Mouse (Mus musculus) C2C12 (cell line): ENCODE results near the gene Sfr1. TPM values are rescaled to one million over a fixed set of nuclear protein-coding genes. Genes with fewer than 3 reads are reported as not detected.
A peak's percentile ranks its signal among the peaks of the same experiment; 100 is the strongest.

ENCODE experiments used
- H3K27me3 ChIP-seq: one replicate; pipeline ENCODE4 v1.6.1; 2011; ENCODE audit not compliant: control insufficient read depth, insufficient read depth, insufficient read length
- H3K36me3 ChIP-seq: one replicate; pipeline ENCODE4 v1.6.1; 2011; ENCODE audit not compliant: control insufficient read depth, insufficient read depth
- H3K4me3 ChIP-seq: one replicate; pipeline ENCODE4 v1.5.1; 2011; ENCODE audit warnings: mild to moderate bottlenecking, control low read depth; ENCODE audit not compliant: poor library complexity, insufficient read depth, severe bottlenecking
- H3K79me2 ChIP-seq: one replicate; pipeline ENCODE4 v1.6.1; 2011; ENCODE audit not compliant: control insufficient read depth, insufficient read depth
- H3K79me3 ChIP-seq: one replicate; pipeline ENCODE4 v1.6.1; 2011; ENCODE audit warnings: low read depth, control low read depth
- H3ac ChIP-seq: one replicate; pipeline ENCODE3; 2011; ENCODE audit warnings: low read depth; ENCODE audit not compliant: control insufficient read depth, insufficient read length
- CEBPB ChIP-seq: IDR thresholded peaks from one replicate; pipeline ENCODE4 v1.6.1; 2011; ENCODE audit warnings: low read depth, mild to moderate bottlenecking, control low read depth, moderate library complexity
- CTCF ChIP-seq: IDR thresholded peaks from one replicate; pipeline ENCODE4 v1.5.1; 2011; ENCODE audit not compliant: control insufficient read depth, insufficient read depth, insufficient read length
- FOSL1 ChIP-seq: IDR thresholded peaks from one replicate; pipeline ENCODE4 v1.8.0; 2011; ENCODE audit warnings: mild to moderate bottlenecking, low read length; ENCODE audit not compliant: poor library complexity, insufficient read depth, severe bottlenecking
- MAX ChIP-seq: IDR thresholded peaks from one replicate; pipeline ENCODE4 v1.6.1; 2011; ENCODE audit warnings: mild to moderate bottlenecking, control low read depth
- MYOD1 ChIP-seq: IDR thresholded peaks from one replicate; pipeline ENCODE4 v1.6.1; 2011; ENCODE audit warnings: low read depth; ENCODE audit not compliant: control insufficient read depth, insufficient read length
- MYOG ChIP-seq: IDR thresholded peaks from one replicate; pipeline ENCODE4 v1.6.1; 2011; ENCODE audit not compliant: control insufficient read depth, insufficient read length; ENCODE audit errors: extremely low read depth
- USF1 ChIP-seq: IDR thresholded peaks from one replicate; pipeline ENCODE4 v1.6.1; 2011; ENCODE audit warnings: low read depth, mild to moderate bottlenecking, control low read depth, moderate library complexity
- polyA plus RNA-seq: library from polyadenylated mRNA; unstranded; fragments of >200 nt; fragmentation: generic; extraction: Trizol; gene quantifications from one replicate; pipeline ENCODE4 v1.2.1, GENCODE M21; 2012; ENCODE audit warnings: missing spikeins

Sfr1 gene
- polyA plus RNA-seq, 1 experiment: 74.9 TPM

DNA sequence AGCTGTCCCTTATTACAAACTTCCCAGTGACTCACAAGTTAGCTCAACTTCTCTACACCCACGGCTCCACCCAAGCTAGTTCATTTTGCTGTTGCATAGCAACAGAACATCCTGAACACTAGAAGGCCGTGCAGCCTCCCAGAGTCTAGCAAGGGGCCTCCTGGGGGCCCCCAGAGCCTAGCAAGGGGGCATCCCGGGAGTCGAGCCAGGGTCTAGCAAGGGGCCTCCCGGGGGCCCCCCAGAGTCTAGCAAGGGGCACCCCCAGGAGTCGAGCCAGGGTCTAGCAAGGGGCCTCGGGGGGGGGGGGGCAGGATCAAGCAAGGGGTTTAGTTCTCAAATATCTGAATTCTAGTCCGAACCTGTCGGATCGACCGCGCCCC is 801 bp upstream of the Sfr1 start:
- peaks cover 34% of the 10 kb centered on the region for H3K79me2 ChIP-seq
- H3K79me3 ChIP-seq: peaks cover 25% of the 10 kb centered on the region
- H3K4me3 ChIP-seq: peak overlapping the region; percentile 31
- H3ac ChIP-seq: peak overlapping the region; percentile 12
- peaks cover 31% of the 10 kb centered on the region for H3K36me3 ChIP-seq
- no peak for TF ChIP-seq MYOG
- no peak for TF ChIP-seq MAX
- TF ChIP-seq MYOD1: no peak
- no peak for TF ChIP-seq FOSL1
- TF ChIP-seq USF1: no peak
- TF ChIP-seq CEBPB: no peak
- TF ChIP-seq CTCF: no peak
- H3K27me3 ChIP-seq: no peaks in the 10 kb centered on the region

DNA sequence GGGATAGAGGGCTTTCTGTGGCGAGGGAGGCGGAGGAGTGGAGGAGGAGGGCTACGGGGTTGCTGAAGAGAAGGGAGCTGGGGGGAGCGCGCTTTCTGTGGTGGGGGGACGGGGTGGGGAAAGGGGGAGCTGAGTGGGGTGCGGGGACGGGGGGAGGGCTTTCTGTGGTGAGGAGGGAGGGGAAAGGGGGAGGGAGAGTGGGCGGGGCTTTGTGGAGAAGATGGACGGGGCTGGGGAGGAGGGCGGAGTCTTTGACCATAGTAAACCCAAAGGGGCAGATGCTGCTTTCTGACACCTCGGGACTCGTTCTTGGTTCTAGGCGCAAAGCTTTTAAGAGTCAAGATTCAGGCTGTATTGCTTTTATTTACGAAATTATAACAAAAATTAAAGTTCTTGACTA is 449 bp downstream of the Sfr1 start:
- TF ChIP-seq CEBPB: no peak
- TF ChIP-seq FOSL1: no peak
- peak overlapping the region; percentile 94 for H3K4me3 ChIP-seq
- peaks cover 34% of the 10 kb centered on the region for H3K79me2 ChIP-seq
- peak overlapping the region; percentile 92 for H3ac ChIP-seq
- no peaks in the 10 kb centered on the region for H3K27me3 ChIP-seq
- peaks cover 25% of the 10 kb centered on the region for H3K79me3 ChIP-seq
- H3K36me3 ChIP-seq: peaks cover 40% of the 10 kb centered on the region

DNA sequence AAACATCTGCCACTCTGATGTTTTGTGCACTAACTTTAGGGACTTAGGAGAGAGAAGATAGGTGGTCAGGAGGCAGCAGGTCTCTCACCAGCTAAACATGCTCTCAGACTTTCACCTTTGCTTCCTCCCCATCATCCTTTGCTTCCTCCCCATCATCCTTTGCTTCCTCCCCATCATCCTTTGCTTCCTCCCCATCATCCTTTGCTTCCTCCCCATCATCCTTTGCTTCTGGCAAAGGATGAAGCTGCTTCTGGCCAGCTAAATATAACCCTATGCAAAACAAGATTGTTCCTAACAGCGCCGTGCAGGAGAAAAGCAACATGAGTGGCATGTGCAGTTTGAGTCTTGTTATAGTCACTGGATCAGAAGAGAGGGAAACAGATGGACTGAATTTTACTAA is 15.6 kb downstream of the Sfr1 start:
- no peak overlapping the region for H3ac ChIP-seq
- no peak overlapping the region for H3K4me3 ChIP-seq
- no peaks in the 10 kb centered on the region for H3K79me3 ChIP-seq
- H3K27me3 ChIP-seq: no peaks in the 10 kb centered on the region
- TF ChIP-seq FOSL1 (no peak), MAX (no peak), MYOG (no peak), USF1 (no peak), MYOD1 (no peak), CEBPB (no peak)
- no peaks in the 10 kb centered on the region for H3K79me2 ChIP-seq
- H3K36me3 ChIP-seq: no peaks in the 10 kb centered on the region

DNA sequence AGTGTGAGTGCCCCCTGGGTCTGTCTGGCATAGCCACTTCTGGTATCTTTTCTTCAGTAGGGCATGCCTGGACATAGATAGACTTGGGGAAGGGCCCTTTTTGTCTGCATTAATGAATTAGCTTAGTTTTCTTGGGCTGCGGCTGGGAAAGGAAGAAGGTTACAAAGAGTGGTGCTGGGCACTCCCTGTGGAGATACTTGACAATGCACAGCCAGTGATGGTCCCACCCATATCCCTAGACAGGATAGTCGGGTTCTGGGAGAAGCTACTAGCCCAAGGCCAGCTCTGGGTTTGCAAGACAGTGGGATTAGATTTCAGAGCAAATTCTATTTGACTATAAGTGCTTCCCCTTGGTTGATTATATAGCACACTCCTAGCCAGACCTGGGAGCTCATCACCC is 17.5 kb downstream of the Sfr1 start:
- TF ChIP-seq MYOD1: no peak
- no peak for TF ChIP-seq FOSL1
- no peak for TF ChIP-seq MYOG
- no peak for TF ChIP-seq CTCF
- TF ChIP-seq MAX: no peak
- no peak for TF ChIP-seq CEBPB
- no peak for TF ChIP-seq USF1
- H3K27me3 ChIP-seq: no peaks in the 10 kb centered on the region
- no peaks in the 10 kb centered on the region for H3K79me3 ChIP-seq
- H3K36me3 ChIP-seq: no peaks in the 10 kb centered on the region
- no peaks in the 10 kb centered on the region for H3K79me2 ChIP-seq
- no peak overlapping the region for H3K4me3 ChIP-seq
- H3ac ChIP-seq: no peak overlapping the region

DNA sequence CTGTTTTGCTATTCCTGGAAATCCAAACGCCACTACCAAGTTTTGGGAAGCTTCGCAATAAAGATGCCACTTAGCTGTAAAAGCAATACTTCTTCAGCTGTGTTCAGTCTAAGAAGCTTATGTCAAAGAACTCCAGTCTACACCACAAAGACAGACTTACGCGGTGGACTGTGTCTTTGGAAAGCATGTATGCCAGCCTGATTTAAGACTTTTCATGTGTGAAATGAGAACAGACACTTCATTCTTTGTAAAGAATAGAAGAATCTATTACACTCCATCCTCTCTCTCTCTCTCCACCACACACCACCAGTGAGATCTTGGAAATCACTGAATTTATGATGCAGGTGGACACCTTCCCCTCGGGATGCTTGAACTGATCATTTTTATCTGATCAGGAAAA is 18.9 kb downstream of the Sfr1 start:
- Histone ChIP-seq H3K79me2 (no peaks in the 10 kb centered on the region), H3K79me3 (no peaks in the 10 kb centered on the region), H3K27me3 (no peaks in the 10 kb centered on the region), H3K4me3 (no peak overlapping the region), H3K36me3 (no peaks in the 10 kb centered on the region), H3ac (no peak overlapping the region)
- TF ChIP-seq CTCF (no peak), MYOG (no peak), USF1 (no peak), MAX (no peak), CEBPB (no peak), MYOD1 (no peak), FOSL1 (no peak)

DNA sequence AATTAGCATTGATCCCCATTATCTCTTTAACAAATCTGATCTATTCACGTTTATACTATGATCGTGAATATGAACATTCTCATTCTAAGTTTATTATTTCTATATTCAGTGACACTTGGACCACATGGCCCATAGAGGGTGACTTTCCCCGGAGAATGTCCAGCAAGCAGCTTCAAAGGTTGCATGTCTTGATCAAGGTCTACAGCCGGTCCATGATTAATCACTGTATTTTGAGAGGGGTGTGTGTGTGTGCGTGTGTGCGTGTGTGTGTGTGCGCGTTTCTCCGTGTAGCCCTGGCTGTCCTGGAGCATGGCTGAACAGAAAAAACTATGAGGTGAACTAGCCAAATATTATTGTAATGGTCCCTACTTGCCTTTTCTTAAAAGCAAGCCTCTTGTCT is 21.0 kb downstream of the Sfr1 start:
- Histone ChIP-seq H3ac (no peak overlapping the region), H3K27me3 (no peaks in the 10 kb centered on the region), H3K79me3 (no peaks in the 10 kb centered on the region), H3K36me3 (no peaks in the 10 kb centered on the region), H3K4me3 (no peak overlapping the region), H3K79me2 (no peaks in the 10 kb centered on the region)
- TF ChIP-seq CEBPB: no peak
- no peak for TF ChIP-seq FOSL1
- TF ChIP-seq CTCF: no peak
- TF ChIP-seq MYOG: no peak
- no peak for TF ChIP-seq MYOD1
- no peak for TF ChIP-seq MAX
- TF ChIP-seq USF1: no peak
